Mouse (Mus musculus) left cerebral cortex, adult 18-20 months (tissue): ENCODE measurements at regions not wholly inside any gene's neighbourhood (a gene's known extent, or its start where the extent isn't known, plus 50 kb on each side); places are given as distances from the start of the nearest gene placed in this dataset.

Experiments
- DNase-seq, 2 experiments: peaks; one replicate each; pipeline ENCODE4 v3.0.0; 2021 to 2022; ENCODE audit warnings: low spot score in 2 of 2, mixed read lengths in 1 of 2

DNA sequence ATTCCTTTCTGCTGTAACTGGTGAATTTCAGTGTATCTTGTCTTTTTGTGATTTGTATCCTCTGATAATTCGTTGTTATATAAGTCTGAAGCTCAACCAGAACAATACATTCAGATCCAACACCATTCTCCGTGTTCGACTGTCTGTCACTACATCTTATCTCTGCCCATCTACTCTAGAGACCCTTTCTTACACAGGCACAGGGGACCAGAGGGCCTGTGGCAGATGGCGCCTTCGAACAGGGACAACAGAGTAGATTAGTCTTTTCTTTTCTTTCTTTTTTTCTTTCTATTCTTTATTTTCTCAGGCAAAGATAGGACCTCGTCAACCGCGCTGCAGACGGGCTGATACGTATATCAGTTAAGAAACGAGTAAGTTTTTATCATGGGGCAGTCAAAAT, 215.3 kb downstream of the Gm21294 start:
- peak in 1 of 2 experiments; percentile 0 for DNase-seq
